Mouse (Mus musculus) heart, postnatal 0 days (tissue): Measurements from ENCODE around the gene Gltpd2. TPM values are rescaled to one million over a fixed set of nuclear protein-coding genes. Genes with fewer than 3 reads are reported as not detected.

Experiments
- ATAC-seq: fragments of 200-750 bp; cut with Nextera tagmentation; 2 replicates; pipeline ENCODE4 v1.8.0; 2017; ENCODE audit warnings: low read depth, moderate number of reproducible peaks, moderate library complexity; ENCODE audit not compliant: insufficient read depth
- DNase-seq: peaks from one replicate; pipeline ENCODE4 v3.0.0-alpha.2; 2016; ENCODE audit warnings: low spot score
- H3K27ac ChIP-seq: fragments of 300-500 bp; sonication (generic); 2 replicates; pipeline ENCODE4 v1.5.1; 2014; ENCODE audit warnings: low read depth, mild to moderate bottlenecking
- H3K27me3 ChIP-seq: fragments of 300-500 bp; sonication (generic); 2 replicates; pipeline ENCODE4 v1.6.1; 2014; ENCODE audit warnings: low read length, mixed read lengths; ENCODE audit not compliant: control insufficient read depth, insufficient read depth
- H3K36me3 ChIP-seq: fragments of 300-500 bp; sonication (generic); replicated peaks from 2 replicates; pipeline ENCODE4 v1.6.1; 2014; ENCODE audit warnings: low read length, mixed read lengths; ENCODE audit not compliant: control insufficient read depth, insufficient read depth
- H3K4me1 ChIP-seq: fragments of 300-500 bp; sonication (generic); 2 replicates; pipeline ENCODE4 v1.6.1; 2014; ENCODE audit warnings: antibody characterized with exemption; ENCODE audit not compliant: control insufficient read depth, insufficient read depth
- H3K4me2 ChIP-seq: fragments of 300-500 bp; sonication (generic); 2 replicates; pipeline ENCODE4 v1.6.1; 2014; ENCODE audit warnings: low read depth, mild to moderate bottlenecking, low read length, moderate library complexity
- H3K4me3 ChIP-seq: fragments of 300-500 bp; sonication (generic); 2 replicates; pipeline ENCODE4 v1.5.1; 2014; ENCODE audit warnings: low read depth, low read length
- H3K9ac ChIP-seq: fragments of 300-500 bp; sonication (generic); replicated peaks from 2 replicates; pipeline ENCODE4 v1.6.1; 2014; ENCODE audit warnings: low read depth, low read length, mixed read lengths
- H3K9me3 ChIP-seq: fragments of 300-500 bp; sonication (generic); replicated peaks from 2 replicates; pipeline ENCODE4 v1.6.1; 2016; ENCODE audit warnings: low read length; ENCODE audit not compliant: control insufficient read depth
- CTCF ChIP-seq: IDR thresholded peaks from 2 replicates; pipeline ENCODE4 v1.5.1; 2016; ENCODE audit warnings: antibody characterized with exemption, control low read depth, low read depth
- EP300 ChIP-seq: IDR thresholded peaks from 2 replicates; pipeline ENCODE4 v1.6.1; 2016; ENCODE audit warnings: antibody characterized with exemption, low read depth
- WGBS: fragments of 180-500 bp; shearing (Covaris S2); extraction: QIAGEN DNeasy Blood & Tissue Kit; methylation state at CpG from one replicate; pipeline ENCODE4 v1.1.7; 2014; 5-methylcytosine and 5-hydroxymethylcytosine counted together
- polyA plus RNA-seq: library from polyadenylated mRNA; unstranded; fragments of >200 nt; fragmentation: Nextera tagmentation; extraction: Ambion mirVana; gene quantifications from 2 replicates; pipeline ENCODE4 v1.2.1, GENCODE M21; 2015
- total RNA-seq: library from RNA; depleted of rRNA; stranded (reverse); fragments of >200 nt; gene quantifications from 2 replicates; pipeline ENCODE4 v1.2.3, GENCODE M21; 2014; ENCODE audit warnings: low replicate concordance

Gltpd2 gene
- total and polyA plus RNA-seq, 2 experiments from 2014 or later, result not detected

- peak; percentile 89 for DNase-seq
- Histone ChIP-seq H3K27ac (peak within 1 kb of the TSS; percentile 55; the same call in 1 of the 2 replicates), H3K9me3 (no peaks in the 10 kb centered on the region), H3K4me3 (peak within 1 kb of the TSS; percentile 72), H3K9ac (peak within 1 kb of the TSS; percentile 68), H3K4me2 (peak within 1 kb of the TSS; percentile 71), H3K27me3 (no peaks in the 10 kb centered on the region), H3K4me1 (peaks cover 8% of the 10 kb centered on the region), H3K36me3 (0 out of 2 replicates have a peak, but pooled peaks cover 6% of the 10 kb centered on the region)
- WGBS, result under 1% methylated on average over 47 of the region's 65 CpGs
- TF ChIP-seq CTCF (peak; percentile 65), EP300 (no peak)
- ATAC-seq, result peak; percentile 95
Observed at GRCm38 (mm10) chr11:70539877-70540587, 21.0 kb downstream of the Gltpd2 start, which contains the start of gene Pld2. TSS of gene Pld2 (plus strand) at chr11:70540064.

- H3K36me3 ChIP-seq, result 0 out of 2 replicates have a peak, but pooled peaks cover 6% of the 10 kb centered on the region
- ATAC-seq, result no peak
- no peak overlapping the region for H3K27ac ChIP-seq
- peaks cover 8% of the 10 kb centered on the region for H3K4me1 ChIP-seq
- H3K4me3 ChIP-seq, result peak overlapping the region; percentile 72
- TF ChIP-seq EP300, result no peak
- no peak for TF ChIP-seq CTCF
- no peaks in the 10 kb centered on the region for H3K27me3 ChIP-seq
- DNase-seq, result no peak
- 81% methylated on average over 7 of the region's 7 CpGs for WGBS
- H3K9ac ChIP-seq, result no peak overlapping the region; the same call in 1 of the 2 replicates
- H3K4me2 ChIP-seq, result peak overlapping the region; percentile 71
- no peaks in the 10 kb centered on the region for H3K9me3 ChIP-seq
Observed at GRCm38 (mm10) chr11:70540928-70541327, 21.9 kb downstream of the Gltpd2 start.

GRCm38 (mm10) chr11:70541415-70541814 lies 22.4 kb downstream of the Gltpd2 start:
- H3K27ac ChIP-seq, result no peak overlapping the region
- H3K4me1 ChIP-seq, result peaks cover 8% of the 10 kb centered on the region
- DNase-seq (no peak), ATAC-seq (no peak)
- no peak overlapping the region for H3K4me3 ChIP-seq
- H3K27me3 ChIP-seq, result no peaks in the 10 kb centered on the region
- H3K4me2 ChIP-seq, result no peak overlapping the region
- no peaks in the 10 kb centered on the region for H3K9me3 ChIP-seq
- 0 out of 2 replicates have a peak, but pooled peaks cover 6% of the 10 kb centered on the region for H3K36me3 ChIP-seq
- TF ChIP-seq CTCF (no peak), EP300 (no peak)
- H3K9ac ChIP-seq, result no peak overlapping the region
- 70% methylated on average over 5 of the region's 5 CpGs for WGBS

DNA sequence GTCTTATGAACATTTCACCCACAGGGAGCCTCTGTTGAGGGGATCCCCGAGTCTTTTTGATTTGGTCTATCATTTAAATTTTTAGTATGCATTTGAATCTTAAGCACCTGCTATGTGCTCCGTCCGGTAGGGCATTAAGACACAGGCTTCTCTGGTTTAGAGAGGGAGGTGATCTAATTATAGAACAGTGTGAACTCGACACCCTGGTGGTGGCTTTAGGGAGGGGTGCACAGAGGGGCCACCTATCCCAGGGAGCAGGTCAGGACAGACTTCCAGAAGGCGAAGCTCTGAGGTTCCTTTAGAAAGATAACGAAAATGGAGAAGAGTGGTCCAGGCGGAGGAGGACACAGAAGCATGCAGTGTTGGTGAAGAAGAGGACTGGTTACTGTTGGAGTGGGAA lies 25.5 kb downstream of the Gltpd2 start:
- Histone ChIP-seq H3K27me3 (no peaks in the 10 kb centered on the region), H3K4me1 (peaks cover 8% of the 10 kb centered on the region), H3K9me3 (no peaks in the 10 kb centered on the region), H3K27ac (no peak overlapping the region), H3K4me2 (peak overlapping the region; percentile 21), H3K4me3 (no peak overlapping the region), H3K9ac (no peak overlapping the region), H3K36me3 (0 out of 2 replicates have a peak, but pooled peaks cover 6% of the 10 kb centered on the region)
- no peak for ATAC-seq
- no peak; the same call in 1 of the 2 replicates for TF ChIP-seq CTCF
- no peak for TF ChIP-seq EP300
- WGBS, result 37% methylated on average over 7 of the region's 7 CpGs
- DNase-seq, result peak; percentile 55

GRCm38 (mm10) chr11:70551526-70551925 lies 32.5 kb downstream of the Gltpd2 start:
- ATAC-seq (no peak), DNase-seq (no peak)
- Histone ChIP-seq H3K27me3 (no peaks in the 10 kb centered on the region), H3K9me3 (no peaks in the 10 kb centered on the region), H3K36me3 (peaks cover 18% of the 10 kb centered on the region; the same call in 1 of the 2 replicates), H3K4me3 (no peak overlapping the region), H3K4me2 (no peak overlapping the region), H3K27ac (no peak overlapping the region), H3K4me1 (no peaks in the 10 kb centered on the region), H3K9ac (no peak overlapping the region)
- WGBS, result 88% methylated on average over 8 of the region's 8 CpGs
- TF ChIP-seq CTCF (no peak), EP300 (no peak)
